Mouse (Mus musculus) frontal cortex, adult 2 months (tissue): ENCODE data around the gene Hdac4. TPM values are rescaled to one million over a fixed set of nuclear protein-coding genes. Genes with fewer than 3 reads are reported as not detected.
A peak's percentile ranks its signal among the peaks of the same experiment; 100 is the strongest.

Experiments used
- DNase-seq, 2 experiments: peaks; one replicate each; pipeline ENCODE4 v3.0.0; 2022; ENCODE audit warnings: low spot score in 1 of 2; ENCODE audit errors: extremely low spot score in 1 of 2
- polyA plus RNA-seq: library from polyadenylated mRNA; depleted of rRNA; stranded (reverse); fragments of >200 nt; gene quantifications from 2 replicates; pipeline ENCODE4 v1.2.3, GENCODE M21; 2012

Hdac4 gene
- polyA plus RNA-seq, 1 experiment, result 38.8 TPM

GRCm38 (mm10) chr1:92137136-92137848, 58.2 kb downstream of the Hdac4 start:
- no peak for DNase-seq

- no peak for DNase-seq
Measured at GRCm38 (mm10) chr1:92136362-92136761, 59.1 kb downstream of the Hdac4 start.

- DNase-seq, result no peak
Measured at GRCm38 (mm10) chr1:92132181-92132580, 63.3 kb downstream of the Hdac4 start.

- peak in 1 of 2 experiments; percentile 78 for DNase-seq
Measured at GRCm38 (mm10) chr1:92130470-92131100, 64.9 kb downstream of the Hdac4 start.

GRCm38 (mm10) chr1:92129751-92130150, 65.7 kb downstream of the Hdac4 start:
- no peak for DNase-seq

- no peak for DNase-seq
Measured at GRCm38 (mm10) chr1:92127785-92128184, 67.7 kb downstream of the Hdac4 start.

- no peak for DNase-seq
Measured at GRCm38 (mm10) chr1:92127366-92127765, 68.1 kb downstream of the Hdac4 start.

GRCm38 (mm10) chr1:92124497-92125201, 70.8 kb downstream of the Hdac4 start:
- DNase-seq, result no peak

GRCm38 (mm10) chr1:92119303-92119702, 76.2 kb downstream of the Hdac4 start:
- no peak for DNase-seq

GRCm38 (mm10) chr1:92117597-92117996, 77.9 kb downstream of the Hdac4 start:
- no peak for DNase-seq

- no peak for DNase-seq
Measured at GRCm38 (mm10) chr1:92116169-92116568, 79.3 kb downstream of the Hdac4 start.

GRCm38 (mm10) chr1:92114091-92114490, 81.4 kb downstream of the Hdac4 start:
- no peak for DNase-seq

GRCm38 (mm10) chr1:92113243-92114009, 82.1 kb downstream of the Hdac4 start:
- no peak for DNase-seq

- no peak for DNase-seq
Measured at GRCm38 (mm10) chr1:92112591-92112990, 82.9 kb downstream of the Hdac4 start.

- DNase-seq, result no peak
Measured at GRCm38 (mm10) chr1:92111551-92111950, 83.9 kb downstream of the Hdac4 start.

GRCm38 (mm10) chr1:92111026-92111425, 84.5 kb downstream of the Hdac4 start:
- DNase-seq, result no peak

GRCm38 (mm10) chr1:92109221-92109620, 86.3 kb downstream of the Hdac4 start:
- no peak for DNase-seq

GRCm38 (mm10) chr1:92108556-92108955, 86.9 kb downstream of the Hdac4 start:
- DNase-seq, result no peak

- DNase-seq, result no peak
Measured at GRCm38 (mm10) chr1:92107996-92108395, 87.5 kb downstream of the Hdac4 start.

- DNase-seq, result no peak
Measured at GRCm38 (mm10) chr1:92107521-92107920, 88.0 kb downstream of the Hdac4 start.
